Mouse (Mus musculus): ENCODE measurements at regions not wholly inside any gene's neighbourhood (a gene's known extent, or its start where the extent isn't known, plus 50 kb on each side); places are given as distances from the start of the nearest gene placed in this dataset.
A peak's percentile ranks its signal among the peaks of the same experiment; 100 is the strongest.

GRCm38 (mm10) chr1:151119566-151119965, 62.8 kb upstream of the Gm47985 start:
- no peak for ATAC-seq

- ATAC-seq = no peak
Measured at GRCm38 (mm10) chr1:151121686-151122085, 60.7 kb upstream of the Gm47985 start.

- ATAC-seq = no peak
Measured at GRCm38 (mm10) chr1:151123964-151124363, 58.4 kb upstream of the Gm47985 start.

GRCm38 (mm10) chr1:151125028-151125659, 57.2 kb upstream of the Gm47985 start:
- peak; percentile 70 for ATAC-seq

- ATAC-seq = peak; percentile 39
Measured at GRCm38 (mm10) chr1:151125764-151126485, 56.4 kb upstream of the Gm47985 start.

- no peak for ATAC-seq
Measured at GRCm38 (mm10) chr1:151126756-151127155, 55.6 kb upstream of the Gm47985 start.

- ATAC-seq = no peak
Measured at GRCm38 (mm10) chr1:151128005-151128404, 54.3 kb upstream of the Gm47985 start.

- no peak for ATAC-seq
Measured at GRCm38 (mm10) chr1:151128955-151129354, 53.4 kb upstream of the Gm47985 start.

- ATAC-seq = no peak
Measured at GRCm38 (mm10) chr1:151130036-151130435, 52.3 kb upstream of the Gm47985 start.

GRCm38 (mm10) chr1:151130845-151131626, 51.3 kb upstream of the Gm47985 start:
- no peak for ATAC-seq

- no peak for ATAC-seq
Measured at GRCm38 (mm10) chr1:151131627-151132284, 50.6 kb upstream of the Gm47985 start.
